Mouse (Mus musculus) kidney, postnatal 4 days (tissue): ENCODE results near the gene Rpn2.

Experiments
- DNase-seq, 2 experiments: peaks; one replicate each; pipeline ENCODE4 v3.0.0; 2021; ENCODE audit warnings: mixed read lengths in 2 of 2

Gene Rpn2

DNA sequence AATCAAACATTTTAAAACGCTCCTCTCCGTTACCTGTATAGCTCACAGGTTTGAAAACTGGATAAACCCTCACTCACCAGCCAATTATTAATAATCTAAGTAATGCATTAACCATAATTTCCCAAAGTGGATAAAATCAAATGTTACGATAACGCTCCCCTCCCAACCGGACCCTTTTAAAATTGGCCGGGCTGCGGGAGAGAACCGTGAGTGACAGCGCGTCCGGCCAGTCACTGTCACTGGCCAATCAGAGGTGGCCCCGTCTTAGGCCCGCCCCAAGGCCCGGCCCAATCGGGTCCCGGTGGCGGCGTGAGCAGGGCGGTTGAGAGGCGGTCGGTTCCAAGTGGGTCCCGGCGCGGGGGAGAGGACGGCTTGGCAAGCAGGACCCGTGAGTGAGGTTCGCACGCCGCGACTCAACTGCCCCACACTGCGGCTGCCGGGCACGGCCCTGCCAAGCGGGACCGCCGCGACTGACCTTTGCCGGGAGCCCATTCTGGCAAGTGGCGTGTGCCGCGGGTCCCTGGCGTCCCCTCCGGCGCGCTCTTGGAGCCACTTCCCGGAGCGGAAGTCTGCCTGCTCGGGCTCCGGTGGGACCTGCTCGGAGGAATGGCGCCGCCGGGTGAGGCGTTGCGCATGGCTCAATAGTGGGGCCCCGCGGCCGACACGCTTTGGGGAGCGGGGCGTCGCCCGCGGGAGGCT lies at the start of gene Rpn2:
TSS of gene Rpn2 (plus strand) at position 301 of the 699 bp plus-strand sequence.
- DNase-seq: peak; percentile 98 to 99

DNA sequence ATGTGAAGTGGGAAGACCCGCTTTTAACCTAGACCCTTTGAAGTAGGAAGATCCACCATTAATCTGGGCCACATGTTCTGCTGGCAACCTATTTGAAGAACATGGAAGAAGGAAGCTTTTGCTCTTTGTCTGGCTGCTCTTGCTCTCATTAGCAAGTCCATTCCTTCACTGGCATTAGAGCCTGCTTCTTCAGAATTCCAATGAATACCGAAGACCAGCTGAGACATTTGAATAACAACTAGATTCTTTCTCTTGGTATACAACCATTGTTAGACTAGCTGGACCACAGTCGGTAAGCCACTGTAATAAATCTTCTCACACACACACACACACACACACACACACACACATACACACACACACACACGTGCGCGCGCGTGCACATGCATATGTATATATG lies 42.9 kb upstream of the Rpn2 start:
- DNase-seq: no peak

DNA sequence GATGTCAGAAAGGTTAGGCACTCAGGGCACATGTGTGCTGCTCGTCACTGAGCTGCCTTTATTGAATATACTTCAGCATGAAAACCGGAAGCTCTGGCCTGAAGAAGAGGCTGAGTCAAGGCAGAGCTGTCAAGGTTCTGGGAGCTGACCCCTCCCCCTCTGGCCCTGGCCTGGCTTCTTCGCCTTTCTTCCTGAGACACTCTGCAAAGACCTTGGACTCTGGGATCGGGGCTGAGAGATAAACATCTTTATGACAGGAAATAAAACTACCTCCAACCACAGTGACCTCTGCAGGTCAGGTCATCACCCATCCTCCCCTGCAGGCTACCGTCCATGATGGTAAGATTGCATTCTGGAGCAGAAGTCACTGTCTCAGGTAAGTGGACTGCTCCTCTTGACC lies 33.8 kb upstream of the Rpn2 start:
- peak in 1 of 2 experiments; percentile 2 for DNase-seq

DNA sequence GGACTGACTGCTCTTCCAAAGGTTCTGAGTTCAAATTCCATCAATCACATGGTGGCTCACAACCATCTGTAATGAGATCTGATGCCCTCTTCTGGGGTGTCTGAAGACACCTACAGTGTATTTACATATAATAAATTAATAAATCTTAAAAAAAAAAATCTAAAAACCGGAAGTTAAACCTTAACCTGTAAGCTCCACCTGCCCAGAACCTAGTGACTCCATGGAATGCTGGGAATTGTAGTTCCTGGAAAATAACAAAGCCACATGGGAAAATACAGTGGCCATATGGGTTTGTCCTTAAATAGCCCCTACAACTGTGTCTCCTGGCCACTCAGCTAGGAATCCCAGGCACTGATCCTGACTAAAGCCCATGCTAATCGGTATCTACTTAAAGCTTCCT lies 33.2 kb upstream of the Rpn2 start:
- DNase-seq: no peak

DNA sequence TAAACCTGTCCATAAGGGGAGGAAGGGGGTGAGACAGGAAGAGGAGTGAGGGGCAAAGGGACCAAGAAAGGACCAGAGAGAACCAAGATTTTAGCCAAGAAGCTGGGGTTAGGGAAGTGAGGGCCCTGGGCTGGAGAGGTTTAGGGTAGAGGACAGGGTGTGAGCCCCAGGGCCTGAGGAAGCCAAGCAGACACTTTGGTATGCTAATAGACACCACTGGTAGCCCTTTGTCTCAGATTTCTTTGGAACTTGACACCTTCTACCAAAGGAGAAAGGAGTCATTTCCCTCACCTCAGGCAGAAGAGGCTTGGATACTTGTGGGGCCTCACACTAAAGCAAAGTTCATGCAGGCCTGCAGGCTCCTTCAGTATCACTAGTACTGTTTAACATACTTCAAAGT lies 30.7 kb upstream of the Rpn2 start:
- no peak for DNase-seq

DNA sequence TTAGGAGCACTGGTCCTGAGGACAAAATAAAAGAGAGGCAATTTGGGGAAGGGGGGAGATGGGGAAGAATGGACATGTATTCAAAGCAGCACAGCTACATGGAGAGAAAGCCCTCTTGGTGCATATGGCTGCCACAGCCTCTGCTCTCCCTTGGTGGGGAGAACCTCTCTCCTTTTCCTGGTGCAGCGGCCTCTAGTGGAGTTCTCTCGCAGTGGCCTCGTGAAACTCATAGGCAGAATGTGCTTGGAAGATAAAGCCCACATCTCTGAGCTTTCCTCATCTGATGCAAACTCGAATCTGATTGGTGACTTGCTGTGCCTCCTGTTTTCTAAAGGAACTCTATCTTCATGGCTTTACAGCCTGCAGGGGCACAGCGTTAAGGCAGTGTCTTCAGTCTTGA lies 19.1 kb upstream of the Rpn2 start:
- DNase-seq: peak; percentile 76 to 77

DNA sequence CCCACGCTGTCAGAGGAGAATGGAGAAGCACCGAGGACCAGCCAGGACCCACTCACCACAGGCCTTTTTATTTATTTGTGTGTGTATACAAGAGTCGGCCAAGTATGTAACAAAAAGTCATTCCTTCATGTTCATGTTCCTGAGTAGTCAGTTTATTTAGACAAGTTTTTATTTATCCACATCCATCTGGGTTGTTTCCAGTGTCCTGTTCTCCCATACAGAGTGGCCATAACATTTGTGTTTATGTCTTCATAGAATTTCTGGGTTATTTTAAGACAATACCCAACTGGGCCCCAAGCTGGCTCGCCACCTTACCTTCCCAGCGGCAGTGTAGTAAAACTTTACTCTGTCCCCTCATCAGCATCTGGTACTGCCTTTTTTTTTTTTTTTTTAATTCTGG lies 16.9 kb upstream of the Rpn2 start:
- DNase-seq: no peak

DNA sequence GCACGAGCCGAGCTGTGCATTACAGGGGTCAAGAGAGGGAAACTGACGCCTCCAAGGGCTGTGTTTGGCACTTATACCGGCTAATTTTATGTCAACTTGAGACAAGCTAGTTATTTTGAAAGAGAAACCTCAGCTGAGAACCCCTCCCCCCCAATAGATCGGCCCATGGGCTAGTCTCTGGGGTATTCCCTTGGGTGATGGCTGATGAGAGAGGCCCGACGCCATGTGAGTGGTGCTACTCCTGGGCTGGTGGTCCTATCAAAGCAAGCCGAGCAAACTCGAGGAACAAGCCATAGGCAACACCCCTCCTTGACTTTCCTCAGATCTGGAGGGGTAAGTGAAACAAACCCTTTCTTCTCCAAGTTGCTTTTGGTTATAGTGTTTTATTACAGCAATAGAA lies 16.3 kb upstream of the Rpn2 start:
- no peak for DNase-seq

DNA sequence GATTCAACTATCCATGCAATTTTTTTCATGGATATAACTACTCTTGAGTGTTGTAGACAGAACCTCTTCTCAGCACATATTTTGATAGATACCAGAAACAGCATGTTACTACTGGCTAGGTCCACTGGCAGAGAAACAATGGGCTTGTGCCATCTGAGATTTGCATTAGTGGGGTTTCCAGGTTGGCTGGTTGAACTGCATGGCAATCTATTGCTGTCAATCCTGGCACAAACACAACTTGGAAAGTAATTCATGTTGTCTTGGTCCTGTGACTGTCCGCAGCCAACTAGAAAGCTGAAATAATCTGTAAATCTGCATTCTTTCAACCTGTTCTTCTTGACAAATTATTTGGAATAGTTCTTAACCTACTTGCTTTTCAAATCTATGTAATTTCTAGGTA lies 15.7 kb upstream of the Rpn2 start:
- DNase-seq: no peak

DNA sequence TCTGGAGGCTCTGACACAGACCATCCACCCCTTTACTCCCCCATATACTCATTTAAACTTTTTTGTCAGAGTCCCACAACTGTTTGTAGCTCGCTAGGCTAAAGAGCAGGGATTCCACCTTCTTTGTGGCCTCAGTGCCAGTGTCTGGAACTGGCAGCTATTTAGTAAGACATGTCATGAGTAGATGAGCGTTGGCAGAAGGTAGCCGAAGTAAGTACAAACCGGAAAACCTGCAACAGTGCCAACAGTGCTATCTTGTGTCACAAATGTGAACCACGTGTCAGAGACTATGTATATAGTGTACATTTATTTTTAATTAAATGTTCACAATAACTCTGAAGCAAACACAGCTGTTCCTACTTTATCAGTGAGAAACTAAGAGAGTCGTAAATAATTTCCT lies 15.0 kb upstream of the Rpn2 start:
- no peak for DNase-seq

DNA sequence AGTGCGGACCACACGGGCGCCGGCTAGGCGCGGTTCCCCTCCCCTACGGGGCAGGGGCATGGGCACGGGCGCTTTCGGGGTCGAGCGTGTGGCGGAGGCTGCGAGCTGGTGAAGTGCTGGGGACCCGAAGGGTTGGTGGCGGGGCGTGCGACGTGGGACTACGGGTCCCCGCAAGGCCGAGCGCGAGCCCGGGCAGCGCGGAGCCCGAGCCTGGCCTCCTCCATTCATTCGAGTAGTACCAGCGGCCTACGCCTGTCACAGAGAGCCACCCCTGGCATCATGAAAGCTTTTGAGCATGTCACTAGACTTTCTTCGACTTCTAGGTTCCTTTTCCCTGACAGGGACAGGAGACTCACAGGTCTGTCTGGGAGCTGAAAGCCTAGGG lies 591 bp downstream of the Rpn2 start, which contains the start of gene Mroh8:
TSS of gene Mroh8 (minus strand) at position 134 of the 385 bp plus-strand sequence.
- DNase-seq: peak in 1 of 2 experiments; percentile 83

DNA sequence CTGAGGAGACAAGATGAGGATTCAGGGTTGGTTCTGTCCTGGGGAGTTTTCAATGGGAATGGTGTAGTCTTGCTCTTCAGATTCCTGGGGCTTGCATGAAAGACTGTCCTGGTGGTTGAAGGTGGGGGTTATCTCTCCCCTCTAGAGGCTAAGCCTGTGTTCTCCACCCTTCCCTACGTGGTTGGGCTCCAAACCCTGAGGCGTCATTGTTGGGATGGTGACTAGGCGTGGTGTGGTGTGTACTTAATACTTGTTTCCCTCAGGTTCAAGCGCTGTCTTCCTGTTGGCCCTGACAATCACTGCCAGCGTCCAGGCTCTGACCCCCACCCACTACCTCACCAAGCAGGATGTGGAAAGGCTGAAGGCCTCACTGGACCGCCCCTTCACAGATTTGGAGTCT lies 4.5 kb downstream of the Rpn2 start:
- no peak for DNase-seq

DNA sequence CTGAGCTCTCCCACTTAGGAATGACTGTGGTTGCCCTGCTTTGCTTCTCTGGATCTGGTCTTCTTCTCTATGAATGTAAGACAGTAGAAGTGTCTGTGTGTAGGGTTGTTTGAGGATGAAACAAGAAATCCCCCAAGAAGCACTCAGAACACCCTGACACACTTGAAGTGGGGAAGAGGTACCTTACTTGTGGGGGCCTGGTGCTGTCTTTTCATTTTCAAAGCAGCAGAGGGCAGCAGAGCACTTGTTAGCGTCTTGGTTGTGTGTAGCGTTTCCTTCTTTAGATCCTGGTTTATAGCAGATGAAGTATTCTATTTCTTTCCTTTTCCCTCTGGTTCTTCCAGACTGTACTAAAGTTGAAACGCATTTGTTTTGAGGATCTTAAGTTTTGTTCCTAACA lies 8.7 kb downstream of the Rpn2 start:
- peak; percentile 54 to 58 for DNase-seq

DNA sequence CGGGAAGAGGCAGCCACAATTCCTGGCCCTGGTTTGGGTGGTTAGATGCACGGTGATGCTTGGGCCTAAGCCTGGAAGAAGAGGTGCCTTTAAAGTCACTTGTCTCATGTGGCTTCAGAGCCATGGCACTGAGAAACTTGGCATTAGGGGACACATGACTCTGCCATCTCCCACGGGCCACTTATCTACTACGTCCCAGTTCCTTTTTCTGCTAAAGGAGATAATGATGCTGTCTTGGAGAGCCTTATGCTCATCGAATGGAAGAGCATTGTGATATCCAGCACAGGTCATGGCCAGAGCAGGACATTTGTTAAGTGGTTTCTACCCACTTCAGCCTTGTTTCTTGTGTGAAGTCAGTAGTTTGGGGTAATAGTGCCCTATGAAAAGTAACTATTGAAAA lies 10.2 kb downstream of the Rpn2 start:
- no peak for DNase-seq

DNA sequence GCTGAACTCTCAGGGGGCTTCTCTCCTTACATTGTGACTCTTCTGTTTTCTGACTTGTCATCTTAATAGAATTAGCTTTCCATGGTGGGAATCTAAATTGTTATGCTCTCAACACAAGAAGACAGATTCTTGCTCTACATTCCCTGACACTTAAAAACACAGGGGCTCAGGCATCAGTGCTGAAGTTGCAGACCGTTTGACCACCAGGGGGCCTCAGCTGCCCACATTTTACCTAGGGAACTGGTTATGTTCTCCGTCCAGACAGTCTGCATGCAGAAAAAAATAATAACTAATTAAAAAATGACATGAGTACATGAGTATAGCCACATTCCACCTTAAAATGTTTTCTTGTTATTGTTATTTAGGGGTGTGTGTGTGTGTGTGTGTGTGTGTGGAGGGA lies 13.3 kb downstream of the Rpn2 start:
- DNase-seq: peak; percentile 90

DNA sequence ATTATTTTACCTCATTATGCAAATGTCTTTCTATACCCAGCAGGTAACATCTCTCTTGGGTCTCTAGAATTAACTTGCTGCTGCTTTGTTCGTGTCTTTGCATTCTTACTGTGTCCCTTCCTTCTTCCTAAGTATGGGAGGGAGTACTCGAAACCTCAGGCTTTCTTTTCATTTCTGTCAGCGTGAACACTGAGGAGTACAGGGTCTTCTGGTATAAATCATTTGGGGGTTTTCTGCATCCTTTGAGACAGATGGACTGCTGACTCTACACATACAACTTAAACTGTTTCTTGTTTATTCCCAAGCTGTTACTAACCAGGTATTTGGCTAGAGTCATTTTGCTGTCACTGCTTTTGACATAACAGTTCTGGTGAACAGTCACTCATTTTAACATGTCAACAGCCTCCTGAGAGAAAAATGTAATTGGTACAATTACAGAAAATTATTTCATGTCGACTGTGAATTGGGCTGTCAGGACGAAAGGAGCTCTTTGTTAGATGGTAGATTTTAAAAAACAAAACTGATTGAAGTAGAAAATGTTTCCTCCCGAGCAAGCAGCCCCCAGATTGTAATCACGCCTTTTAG lies 17.4 kb downstream of the Rpn2 start:
- no peak for DNase-seq

DNA sequence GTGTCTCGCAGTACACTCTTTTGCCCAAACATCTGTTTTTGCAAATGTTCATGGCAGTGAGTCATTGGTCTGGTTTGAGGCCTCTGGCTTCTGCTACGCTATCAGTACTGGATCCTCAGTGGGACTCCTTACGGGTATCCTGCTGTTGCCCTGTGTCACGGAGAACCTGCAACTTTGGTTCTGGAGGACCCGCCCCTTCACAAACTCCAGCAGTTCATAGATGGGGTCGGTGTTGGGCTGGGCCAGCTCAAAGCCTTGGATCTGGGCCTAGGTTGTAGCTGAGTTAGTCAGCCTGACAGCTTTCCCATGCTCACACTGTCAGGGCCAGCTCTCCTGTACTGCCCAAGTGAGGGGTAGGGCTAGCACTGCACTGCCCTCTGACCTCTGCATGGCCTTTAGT lies 21.2 kb downstream of the Rpn2 start:
- no peak for DNase-seq

DNA sequence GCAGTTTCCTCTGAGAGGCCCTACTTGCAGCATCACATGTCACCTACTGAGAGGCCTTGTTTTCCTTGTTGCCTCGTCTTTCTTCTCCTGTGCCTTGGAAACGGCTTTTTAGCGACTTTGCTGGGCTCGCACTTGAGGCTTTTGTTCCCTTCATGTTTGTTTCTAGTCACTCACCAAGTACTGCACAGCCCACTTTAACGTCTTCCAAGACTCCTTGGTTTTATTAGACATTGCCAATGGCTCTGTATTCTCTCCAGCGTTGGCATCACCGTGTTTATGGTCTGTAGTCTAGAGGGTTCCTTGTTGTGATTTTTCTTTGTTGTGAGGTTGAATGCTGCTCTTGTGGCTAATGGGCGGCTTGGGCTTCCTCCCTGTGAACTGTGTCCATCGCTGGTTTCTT lies 24.3 kb downstream of the Rpn2 start:
- DNase-seq: no peak

DNA sequence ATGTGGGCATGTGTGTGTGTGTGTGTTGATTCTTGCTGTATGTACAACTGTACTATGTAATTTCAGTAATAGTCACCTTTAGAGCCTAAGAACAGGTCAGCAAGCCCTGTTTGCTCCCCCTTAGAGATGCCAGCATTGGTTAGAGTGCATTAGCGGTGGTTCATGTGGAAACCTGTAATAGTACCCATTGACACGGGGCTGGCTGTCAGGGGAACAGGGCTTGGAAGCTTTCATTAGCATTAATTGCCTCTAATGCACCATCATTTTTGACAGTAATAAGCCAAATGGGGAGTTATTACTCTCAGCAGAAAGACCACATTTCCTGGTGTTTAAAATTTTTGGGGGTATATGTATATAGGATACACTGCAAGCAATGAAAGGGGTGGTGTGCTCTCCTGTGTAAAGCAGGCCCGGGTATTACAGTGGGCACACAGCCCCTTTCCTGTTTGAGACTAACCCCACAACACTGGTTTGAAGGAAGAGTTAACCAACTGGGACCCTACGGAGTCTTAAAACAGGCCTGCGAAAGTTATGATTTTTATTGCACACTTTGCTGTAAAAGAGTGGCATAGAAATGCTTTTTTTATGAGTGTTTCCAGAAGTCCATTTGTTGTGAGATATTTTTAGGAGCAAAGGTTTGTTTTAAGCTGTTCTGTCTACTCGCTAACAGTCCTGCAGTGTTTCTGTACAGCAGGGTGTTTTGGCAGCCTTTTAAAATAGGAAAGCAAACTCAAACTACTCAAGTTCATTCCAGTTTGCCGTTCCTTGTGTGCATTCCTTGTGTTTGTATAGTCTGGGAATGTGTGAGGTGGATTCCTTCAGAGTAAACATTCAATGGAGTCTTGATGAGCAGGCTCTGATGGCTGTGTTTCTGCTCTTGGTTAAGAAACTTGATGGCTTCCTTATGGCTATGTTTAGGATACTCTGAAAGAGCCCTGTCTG lies 27.5 kb downstream of the Rpn2 start:
- DNase-seq: no peak

DNA sequence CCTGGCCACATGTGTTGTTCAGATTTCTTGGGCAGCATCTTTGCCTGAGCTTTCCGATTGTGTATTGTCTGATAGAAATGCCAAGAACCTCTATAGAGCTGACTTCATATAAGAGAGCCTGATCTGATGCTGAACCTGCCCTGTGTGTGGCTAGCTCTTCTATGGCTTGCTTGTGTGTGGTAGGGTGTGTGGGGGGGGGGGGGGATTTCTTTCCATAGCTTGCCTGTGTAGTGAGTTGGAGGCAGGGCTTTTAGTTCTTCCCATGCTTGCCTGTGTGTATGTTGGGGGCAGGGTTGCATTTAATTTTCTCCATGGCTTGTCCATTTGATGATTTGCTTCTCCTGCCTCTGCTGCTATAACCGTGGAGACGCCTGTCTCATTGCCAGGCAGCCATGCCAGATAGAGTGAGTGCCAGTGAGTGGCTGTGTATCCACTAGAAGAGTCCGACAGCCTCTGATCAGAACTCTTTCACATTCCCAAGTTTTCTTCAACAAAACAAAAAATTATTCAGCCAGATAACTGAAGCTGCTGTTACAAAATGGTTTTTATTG lies 29.0 kb downstream of the Rpn2 start:
- DNase-seq: no peak

DNA sequence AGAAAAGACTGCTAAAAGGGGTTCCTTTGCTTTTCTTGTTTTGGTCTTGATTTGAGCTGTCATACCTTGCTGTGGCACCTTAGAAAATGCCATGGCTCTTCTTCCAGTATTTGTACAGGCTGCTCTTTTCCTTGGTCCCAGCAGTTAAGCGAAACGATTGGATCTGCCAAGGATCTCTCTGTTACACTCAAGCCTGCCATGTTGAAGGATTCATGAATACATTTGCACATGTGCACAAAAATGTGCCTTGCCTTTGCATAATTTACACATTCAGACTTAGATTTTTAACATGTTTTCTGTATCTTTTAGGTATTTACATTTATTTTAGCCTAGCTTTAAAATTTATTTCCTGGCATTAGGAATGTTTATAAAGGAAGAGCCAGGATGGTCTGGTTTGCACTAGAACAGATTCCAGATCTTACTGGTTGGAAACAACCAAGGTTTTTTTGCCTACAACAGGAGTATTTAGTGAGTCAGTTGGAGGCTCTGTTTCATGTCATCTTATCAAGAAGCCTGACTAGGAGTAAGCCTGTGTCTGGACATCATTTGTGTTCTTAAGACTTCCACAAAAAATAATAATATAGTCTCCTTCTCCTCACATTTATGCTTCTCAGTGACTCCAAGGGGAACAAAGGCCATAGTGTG lies 29.6 kb downstream of the Rpn2 start:
- DNase-seq: no peak

DNA sequence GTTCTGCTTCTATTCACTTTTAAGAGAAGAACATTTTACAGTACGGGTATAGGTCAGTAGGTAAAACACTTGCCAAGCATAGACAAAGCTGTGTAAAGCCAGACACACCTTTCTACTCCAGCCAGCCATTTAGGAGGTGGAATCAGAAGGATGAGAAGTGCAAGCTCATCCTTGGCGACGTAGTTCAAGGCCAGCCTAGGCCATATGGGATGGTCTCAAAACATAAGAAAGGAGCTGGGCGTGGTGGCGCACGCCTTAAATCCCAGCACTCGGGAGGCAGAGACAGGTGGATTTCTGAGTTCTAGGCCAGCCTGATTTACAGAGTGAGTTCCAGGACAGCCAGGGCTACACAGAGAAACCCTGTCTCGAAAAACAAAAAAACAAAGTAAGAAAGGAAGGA lies 30.8 kb downstream of the Rpn2 start:
- no peak for DNase-seq
